Mouse (Mus musculus) layer of hippocampus, adult 18-20 months (tissue): ENCODE data around the gene Mapre3. TPM values are rescaled to one million over a fixed set of nuclear protein-coding genes. Genes with fewer than 3 reads are reported as not detected.

ENCODE experiments used
- DNase-seq, 2 experiments: peaks; one replicate each; pipeline ENCODE4 v3.0.0; 2022; ENCODE audit warnings: low spot score in 2 of 2
- total RNA-seq, 2 experiments: library from RNA; stranded (reverse); gene quantifications; 2 replicates each; pipeline ENCODE4 v1.2.3; 2021

Gene Mapre3
- total RNA-seq, 2 experiments from 2014 or later = 216 to 227 TPM

DNA sequence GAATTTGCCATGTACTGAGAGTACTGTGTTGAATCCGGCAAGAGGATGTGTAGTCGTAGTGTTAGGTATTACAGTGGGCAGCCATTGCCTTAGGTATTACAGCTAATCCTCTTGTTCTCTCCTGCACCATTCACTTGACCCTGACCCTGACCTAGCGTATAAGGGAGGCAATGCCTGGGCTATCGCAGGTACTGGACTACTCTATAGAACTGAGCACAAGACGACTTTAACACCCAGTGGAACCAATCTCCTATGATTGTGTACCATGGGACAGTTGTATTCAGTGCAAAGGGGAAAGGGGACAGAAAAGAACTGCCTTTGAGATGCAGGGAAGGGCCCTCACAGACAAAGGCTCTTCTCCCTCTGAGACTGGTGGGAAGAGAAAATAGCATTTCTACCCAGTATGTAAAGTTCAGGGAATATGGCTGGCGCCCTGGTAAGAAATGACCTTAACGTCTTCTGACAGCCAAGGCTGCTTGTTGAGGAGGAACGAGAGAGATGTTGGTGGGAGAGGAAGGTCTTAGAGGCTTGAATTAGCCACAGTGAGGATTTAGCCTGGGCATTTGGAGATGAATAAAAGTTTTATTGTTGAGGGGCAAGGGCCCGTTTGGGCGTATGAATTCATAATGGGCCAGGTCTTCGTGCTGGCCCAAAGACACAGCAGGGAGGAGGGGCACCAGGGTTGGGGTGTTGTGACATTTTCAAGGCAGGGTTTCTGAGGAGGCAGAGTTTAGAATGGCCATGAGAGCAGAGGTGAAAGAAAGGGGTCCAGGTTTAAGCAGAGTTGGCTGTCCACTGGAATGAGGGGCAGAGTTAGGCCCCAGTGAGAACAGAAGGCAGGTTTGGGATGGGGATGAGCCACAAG, 9.9 kb downstream of the Mapre3 start:
- DNase-seq = no peak

DNA sequence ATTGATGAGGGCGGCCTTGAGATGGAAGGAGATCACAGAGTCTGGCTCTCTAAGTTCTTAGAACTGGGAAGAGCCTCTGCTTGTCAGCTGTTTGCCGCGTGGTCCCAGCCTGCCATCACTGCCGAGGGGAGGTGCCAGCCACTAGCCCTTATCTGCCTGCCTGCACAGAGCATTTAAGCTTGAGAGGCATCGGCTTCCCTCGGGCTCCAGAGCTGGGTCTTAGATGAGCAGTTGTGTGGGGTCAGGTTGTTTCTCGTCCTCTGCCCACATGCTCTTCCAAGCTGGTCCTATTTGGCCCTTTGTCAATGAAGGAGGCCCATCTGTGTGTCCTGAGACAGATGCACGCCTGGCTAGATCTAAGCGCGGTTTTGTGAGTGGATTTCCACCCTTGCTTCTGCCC, 10.7 kb downstream of the Mapre3 start:
- DNase-seq = no peak

DNA sequence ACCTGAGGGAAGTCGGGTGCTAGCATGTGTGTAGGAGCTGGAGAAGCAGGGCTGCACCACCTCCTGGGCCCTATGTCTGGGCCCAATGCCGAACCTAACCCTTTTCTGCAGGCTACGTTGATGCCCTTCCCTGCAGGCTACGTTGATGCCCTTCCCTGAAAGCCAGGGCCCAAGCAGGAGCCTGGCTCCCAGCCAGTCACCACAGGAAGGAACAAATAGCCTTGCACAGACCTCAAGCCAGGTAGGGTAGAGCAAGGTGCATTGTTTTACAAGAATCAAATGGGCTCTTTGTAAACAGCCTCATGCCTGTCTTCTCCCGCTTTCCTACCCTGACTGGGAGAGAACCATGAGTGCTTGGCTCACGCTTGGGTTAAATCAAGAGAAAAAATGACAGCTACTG, 11.4 kb downstream of the Mapre3 start:
- DNase-seq = no peak

DNA sequence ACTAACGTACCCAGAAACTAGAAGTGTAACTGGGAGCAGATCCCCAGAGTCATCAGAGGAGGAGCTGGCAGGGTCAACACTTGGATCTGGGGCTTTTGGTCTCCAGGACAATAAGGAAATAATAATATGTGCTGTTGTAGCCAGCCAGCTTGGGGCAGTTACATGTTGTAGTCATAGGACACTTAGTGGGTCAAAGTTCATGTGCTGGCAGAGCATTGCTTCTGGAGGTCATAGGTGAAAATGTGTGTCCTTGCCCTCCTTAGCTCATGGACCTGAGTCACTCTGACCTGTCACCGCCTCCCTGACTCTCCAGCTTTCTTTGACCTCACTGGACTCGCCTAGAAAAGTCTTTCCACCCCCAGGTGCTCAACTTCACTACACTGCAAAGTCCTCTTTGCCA, 19.0 kb downstream of the Mapre3 start:
- DNase-seq = no peak

DNA sequence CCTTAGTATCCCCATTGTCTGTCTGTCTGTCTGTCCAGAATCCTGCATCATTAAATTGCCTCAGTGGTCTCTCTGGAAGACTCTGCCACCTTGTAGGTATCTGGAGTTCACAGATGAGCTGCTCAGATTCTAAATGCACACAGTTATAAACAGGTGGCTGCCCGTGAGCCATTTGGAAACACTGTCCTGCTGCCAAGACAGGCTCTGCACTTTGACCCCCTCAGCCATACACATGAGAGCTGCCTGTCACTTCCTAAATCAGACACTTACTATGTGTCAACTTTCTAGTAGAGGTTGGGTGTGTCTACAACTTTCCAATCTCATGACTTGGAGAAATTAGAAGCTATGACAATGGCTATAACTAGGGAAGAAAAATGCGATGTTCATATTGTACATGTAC, 25.3 kb downstream of the Mapre3 start:
- DNase-seq = no peak

DNA sequence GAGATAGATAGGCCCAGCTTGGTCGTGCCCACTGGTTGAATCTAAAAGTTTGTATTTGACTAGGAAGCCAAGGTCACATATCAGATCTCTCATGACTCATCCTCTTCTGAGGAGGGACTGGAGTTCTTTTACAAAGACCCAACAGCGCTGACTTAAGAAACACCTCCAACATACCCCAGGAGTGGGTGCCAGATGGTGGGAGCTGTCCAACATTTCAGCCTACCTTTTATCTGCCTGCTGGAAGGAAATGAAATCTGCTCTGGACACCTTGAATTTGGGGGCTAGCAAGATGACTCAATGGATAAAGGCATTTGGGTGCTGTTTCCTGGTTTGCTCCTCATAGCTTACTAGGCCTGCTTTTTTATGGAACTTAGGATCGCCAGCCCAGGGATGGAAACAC, 27.5 kb downstream of the Mapre3 start:
- no peak for DNase-seq

DNA sequence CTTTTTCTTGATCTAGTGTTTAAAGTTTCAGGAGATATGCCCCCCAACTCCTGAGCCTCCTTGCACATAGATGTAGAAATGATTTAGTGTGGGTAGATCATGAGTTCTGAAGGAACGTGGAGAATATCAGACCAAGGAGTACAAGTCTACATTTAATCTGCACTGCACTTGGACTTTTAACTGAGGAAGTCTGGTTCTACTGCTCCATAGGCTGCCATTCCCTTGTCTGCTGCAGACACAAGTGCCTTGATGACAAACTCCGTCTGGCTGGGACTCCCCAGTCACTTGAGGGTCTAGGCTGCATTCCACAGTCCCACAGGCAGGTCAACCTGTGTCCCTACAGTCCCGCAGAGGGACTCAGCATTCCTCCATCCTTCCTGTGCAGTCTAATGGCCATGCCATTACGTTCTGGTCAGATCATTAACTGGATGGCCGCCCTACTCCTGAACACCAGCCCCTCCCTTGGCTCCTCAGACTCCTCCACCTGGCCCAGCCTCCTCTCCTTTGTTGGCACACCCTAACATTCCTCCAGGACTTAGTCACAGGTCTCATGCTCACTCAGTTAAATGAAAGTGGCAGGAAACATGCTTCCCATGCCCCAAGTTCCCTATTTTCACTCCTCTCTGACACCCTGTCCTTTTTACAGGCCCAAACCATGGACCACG, 35.6 kb downstream of the Mapre3 start:
- DNase-seq = no peak

DNA sequence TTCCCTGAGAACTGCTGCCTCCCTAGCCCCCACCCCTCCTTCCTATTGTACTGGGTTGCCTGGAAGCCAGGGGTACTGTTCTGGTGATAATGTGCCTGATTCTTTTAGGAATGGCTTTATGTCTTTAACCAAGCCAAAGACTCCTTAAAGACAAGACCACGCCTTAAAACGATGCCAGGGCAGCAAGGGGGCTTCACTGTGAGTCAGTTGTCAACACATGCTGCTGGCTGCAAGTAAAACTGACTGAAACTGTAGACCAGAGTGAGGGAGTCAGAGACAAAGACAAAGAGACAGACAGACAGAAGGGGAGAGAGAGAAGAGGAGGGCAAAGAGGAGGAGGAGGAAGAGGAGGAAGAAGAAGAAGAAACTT, 36.1 kb downstream of the Mapre3 start:
- DNase-seq = no peak

DNA sequence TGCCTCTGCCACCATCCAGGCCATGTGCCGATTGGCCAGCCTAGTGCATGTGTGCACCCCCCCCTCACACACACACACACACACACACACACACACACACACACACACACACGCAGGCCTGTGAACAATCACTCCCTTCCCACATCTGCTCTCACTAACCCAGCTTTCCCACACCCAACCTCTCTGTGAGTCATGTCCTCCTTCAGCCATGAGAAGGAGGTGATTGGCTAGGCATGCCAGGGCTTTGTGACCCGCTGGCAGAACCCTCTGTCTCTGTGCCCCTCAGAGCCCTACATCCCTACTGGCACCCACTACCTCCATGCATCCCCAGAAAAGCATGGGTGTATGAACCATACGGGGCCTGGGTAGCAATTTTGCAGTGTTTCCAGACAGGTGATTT, 39.1 kb downstream of the Mapre3 start:
- DNase-seq = no peak

DNA sequence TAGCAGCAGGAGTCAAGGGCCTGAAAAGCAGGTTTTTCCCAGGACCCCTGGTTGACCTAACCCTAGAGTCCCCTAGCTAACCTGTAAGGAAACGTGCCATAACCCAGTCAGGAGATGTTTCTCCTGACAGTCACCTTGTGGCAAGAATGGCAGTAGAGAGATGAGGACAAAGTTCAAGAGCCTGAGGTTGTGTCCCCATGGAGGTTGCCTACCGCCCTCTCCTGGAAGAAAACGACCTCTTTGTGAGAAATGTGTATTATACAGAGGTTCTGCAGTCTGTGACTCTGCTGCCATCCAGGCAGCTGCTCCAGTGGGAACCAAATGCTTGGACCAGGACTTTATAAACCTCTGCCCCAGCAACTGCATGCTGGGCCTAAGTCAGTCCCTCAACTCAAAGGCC, 41.2 kb downstream of the Mapre3 start:
- DNase-seq = no peak

DNA sequence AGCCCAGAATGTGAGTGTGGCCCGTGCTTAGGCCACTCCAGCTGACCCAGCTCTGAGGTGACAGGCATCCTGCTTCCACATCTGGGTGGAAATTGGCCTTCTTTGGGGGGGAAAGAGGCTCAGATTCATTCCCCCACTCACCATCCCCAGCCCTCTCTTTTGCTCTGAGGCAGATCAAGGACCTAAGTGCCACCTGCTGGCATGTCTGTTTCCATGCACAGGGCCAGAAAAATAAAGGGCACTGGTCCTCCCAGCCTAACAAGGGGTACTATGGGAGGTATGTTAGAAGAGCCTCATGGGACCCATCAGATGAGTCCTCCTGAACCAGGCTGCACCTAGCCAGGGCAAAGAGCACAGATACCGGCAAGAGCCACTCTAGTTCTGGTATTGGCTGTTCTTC, 41.7 kb downstream of the Mapre3 start:
- DNase-seq = no peak

DNA sequence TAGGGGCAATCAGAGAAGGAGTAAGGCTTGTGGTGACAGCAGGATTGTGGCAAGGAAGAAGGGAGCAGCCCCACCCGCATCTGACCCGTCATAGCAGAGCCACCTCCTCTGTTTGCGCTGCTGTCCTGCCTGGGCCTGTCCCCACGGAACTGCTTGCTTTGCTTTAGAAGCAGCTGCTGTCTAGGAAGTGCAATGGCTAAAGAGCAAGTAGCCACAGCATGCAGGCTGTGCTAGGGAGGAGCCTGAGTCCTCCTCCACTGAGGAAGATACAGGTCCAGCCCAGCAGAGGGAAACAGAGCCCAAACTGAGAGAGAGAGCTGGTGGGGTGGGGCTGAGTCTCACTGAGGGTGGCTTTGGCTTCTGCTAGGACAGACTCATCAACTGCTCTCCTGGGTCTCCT, 49.4 kb downstream of the Mapre3 start:
- no peak for DNase-seq

DNA sequence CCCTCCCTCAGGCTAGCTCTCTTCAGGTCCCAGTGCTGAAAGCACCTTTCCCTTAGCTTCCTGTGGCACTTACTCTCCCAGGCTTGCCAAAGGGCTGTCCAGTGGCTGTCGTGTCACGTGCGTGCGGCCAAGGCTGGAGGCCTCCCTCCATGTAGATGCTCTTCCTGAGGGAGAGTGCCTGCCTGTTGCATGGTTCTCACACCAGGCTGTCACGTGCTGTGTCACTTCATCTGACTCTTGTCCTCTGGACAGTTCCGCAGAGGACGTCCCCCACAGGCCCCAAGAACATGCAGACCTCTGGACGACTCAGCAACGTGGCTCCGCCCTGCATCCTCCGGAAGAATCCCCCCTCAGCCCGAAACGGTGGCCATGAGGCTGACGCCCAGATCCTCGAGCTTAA, 49.9 kb downstream of the Mapre3 start:
- no peak for DNase-seq

DNA sequence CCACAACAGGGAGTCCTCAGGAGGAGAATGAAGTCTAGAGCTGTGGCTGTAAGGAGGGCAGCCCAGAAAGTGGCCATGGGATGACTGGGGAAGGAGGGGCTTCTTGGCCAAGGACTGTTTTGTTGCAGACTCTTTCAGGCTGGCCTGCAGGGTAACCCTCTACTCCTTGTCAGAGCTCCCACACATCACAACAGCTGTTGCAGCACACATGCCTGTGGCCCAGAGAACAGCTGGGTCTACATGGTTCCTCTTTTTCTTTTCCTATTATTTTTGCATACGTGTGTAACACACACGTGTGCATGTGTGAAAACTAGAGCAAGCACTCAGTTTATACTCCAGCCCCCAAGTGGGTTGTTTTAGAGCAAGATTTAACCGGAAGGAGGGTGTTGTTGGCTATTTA, 52.4 kb downstream of the Mapre3 start:
- no peak for DNase-seq

DNA sequence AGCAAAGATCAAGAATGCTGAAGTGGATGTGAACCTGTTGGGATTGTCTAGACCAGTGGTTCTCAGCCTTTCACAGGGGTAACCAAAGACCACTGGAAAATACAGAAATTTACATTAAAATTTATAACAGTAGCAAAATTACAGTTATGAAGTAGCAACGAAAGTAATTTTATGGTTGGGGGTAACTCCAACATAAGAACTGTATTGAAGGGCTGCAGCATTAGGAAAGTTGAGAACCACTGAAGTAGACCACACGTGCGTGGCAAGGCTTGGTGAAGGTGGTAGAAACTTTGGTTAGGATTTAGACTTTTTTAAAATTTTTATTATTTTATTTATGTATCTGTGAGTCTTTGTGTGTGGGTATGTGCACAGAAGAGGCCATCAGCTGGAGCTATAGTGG, 53.3 kb downstream of the Mapre3 start, which contains the start of gene Tmem214:
Tmem214 (plus strand) TSS at position 301 of the 400 bp plus-strand sequence.
- DNase-seq = no peak

DNA sequence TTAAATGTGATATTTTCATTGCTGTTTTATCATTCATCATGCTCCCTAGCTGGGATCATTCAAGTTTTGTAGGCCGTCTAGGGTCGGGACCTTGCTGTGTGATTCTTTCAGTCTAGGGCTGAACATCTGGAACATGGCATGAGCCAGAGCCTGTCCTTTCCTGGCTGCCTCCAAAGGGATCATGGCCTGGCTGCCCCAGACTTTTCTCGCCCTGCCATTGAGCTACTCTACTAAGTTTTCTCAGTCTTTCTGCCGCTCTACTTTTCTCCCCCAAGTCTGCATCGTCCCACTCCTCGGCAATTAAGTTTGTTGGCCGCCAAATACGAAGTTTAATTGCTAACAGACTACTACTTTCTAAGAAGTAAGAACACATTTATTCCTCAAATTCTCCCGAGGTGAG, 54.5 kb downstream of the Mapre3 start:
- DNase-seq = no peak

DNA sequence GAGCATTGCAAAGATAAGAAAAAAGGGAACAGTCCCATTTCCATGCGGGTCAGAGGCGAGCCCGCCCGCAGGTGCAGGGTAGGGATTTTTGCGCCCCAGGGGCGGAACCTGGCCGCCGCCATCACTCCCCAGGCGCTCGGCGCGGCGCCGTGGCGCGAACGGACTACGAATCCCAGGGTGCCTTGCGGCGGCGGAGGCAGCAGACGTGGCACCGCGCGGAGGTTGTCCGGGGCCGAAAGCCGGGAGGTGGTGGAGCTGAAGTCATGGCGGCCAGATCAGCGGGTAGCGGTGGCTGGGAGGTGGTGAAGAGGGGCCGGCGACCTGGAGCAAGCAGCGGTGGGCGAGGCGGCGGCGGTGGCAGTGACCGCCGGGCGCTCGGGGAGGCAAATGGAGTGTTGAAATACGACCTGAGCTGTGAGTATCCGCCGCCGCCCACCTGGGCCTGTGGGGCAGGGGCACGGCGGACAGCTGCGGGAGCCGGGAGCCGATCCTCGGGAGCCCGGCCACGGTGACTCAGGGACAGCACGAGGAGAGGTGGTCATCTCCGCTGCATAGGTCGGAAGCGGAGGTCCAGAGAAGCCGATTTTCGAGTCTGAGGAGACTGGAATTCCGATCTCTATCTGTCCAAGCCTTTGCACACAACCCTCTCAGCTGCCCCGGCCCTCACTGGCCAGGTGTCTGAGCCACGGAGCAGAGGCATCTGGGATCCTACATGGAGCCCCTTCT, 55.1 kb downstream of the Mapre3 start:
- DNase-seq = peak; percentile 89 to 93

DNA sequence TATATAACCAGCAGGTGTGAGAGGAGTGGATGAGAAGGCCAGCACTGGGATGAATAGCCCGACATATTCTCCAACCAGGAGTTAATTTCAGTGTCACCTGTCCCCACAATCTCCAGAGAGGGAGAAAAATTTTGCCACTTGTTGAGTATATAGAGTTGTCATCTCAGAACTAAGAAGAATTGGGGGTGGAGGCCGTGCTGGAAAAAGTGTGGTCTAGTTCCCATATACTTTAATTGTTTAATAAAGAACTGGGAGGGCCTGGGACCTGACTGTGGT, 55.6 kb downstream of the Mapre3 start:
- DNase-seq = no peak

DNA sequence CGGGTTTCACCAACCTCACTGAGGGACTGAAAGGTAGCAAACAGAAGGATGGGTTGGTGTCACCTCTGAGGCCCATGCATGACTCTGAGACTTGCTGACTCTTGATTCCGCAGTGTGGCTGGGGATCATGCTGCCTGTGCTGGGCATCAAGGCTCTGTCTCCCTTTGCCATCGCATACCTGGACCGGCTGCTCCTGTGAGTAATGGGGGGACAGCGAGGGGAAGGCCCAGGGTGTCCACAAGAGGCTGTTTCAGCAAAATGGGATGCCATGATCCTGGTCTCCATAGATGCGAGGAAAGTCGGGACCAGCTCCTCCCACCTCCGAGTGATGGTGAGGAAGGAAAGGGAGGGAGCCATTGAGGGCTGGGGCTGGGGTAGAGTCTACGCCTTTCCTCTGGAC, 58.1 kb downstream of the Mapre3 start:
- no peak for DNase-seq

DNA sequence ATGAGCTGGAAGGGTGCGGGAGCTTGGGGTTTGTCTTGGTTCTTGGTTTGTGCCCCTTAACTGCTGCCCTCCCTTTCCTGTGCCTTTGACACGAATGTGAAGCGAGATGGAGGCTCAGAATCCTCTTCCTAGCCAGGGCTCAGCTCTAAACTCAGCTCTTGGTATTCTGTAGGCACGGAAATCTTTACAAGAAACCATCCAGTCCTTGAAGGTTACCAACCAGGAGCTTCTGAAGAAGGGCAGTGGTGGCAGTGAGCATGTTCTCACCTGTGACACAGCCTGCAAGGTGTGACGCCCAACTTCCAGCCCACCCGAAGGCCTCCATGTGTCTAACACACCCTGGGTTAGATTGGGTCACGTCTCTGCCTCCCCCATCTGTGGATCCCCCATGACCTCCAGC, 59.9 kb downstream of the Mapre3 start:
- no peak for DNase-seq

DNA sequence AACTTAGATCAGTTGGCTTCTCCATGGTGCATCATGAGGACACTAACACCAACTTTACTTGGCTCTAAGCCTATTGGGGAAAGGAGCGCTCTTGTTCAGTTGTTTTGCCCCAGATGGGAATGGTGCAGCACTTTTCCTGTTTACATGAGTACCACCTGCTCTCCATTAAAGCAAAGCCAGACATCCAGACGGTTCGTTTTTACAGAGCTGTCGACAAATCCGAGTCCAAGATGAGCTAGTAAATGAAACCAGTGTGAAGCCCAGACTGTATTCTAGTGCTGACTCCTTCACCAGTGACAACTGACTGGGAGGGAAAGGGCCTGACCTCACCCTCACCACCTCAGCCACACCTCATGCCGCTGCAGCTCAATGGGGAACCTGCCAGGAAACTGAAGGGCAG, 64.2 kb downstream of the Mapre3 start:
- DNase-seq = peak; percentile 31 to 73

DNA sequence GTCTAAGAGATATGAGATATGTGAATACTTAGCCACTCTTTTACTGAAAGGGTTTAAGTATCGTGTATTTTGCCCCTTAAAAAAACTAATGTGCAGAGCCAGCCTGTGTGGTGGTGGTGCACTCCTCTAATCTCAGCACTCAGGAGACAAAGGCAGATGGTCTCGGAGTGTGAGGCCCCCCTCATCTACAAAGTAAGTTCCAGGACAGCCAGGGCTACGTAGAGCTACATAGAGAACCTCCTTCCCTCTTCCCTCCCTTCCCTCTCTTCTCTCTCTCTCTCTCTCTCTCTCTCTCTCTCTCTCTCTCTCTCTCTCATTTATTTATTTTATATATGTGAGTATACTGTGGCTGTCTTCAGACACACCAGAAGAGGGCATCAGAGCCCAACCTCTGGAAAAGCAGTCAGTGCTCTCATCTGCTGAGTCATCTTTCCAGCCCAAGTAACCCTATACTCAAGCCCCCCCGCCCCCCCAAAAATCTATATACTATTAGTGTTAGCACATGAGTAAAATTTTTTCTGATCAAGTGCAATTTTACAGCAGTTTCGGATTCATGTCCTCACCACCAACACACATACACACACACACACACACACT, 65.0 kb downstream of the Mapre3 start:
- no peak for DNase-seq
